Mouse (Mus musculus): ENCODE data around the gene Vamp2.

DNA sequence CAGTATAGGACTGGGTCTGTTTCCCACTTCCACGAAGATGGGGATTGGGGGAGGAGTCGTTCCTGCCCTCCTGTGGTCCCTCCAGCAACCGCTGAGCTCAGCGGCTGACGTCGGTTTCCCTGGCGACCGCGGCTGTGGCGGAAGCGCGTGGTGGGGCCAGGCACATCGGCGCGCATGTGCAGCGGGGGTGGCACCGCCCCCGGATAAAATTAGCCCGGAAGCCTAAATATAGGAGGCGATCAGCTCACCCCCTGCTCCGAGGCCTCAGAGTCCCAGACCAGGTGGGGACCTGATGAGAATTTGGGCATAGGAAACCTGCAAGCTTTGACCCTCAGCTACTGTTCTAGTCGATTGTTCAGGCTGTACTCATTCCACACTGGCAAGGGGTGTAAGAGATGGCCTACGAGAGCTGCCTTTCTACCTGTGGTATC lies 11.6 kb downstream of the Vamp2 start:
- TF ChIP-seq CTCF (IDR thresholded peaks at IDR 0.05; ENCODE audit: control insufficient read depth, insufficient read depth, low read length): peak; percentile 12; the same call in 1 of the 2 replicates
- peak; percentile 51; the same call in 1 of the 2 replicates for TF ChIP-seq POLR2A (IDR thresholded peaks at IDR 0.05; ENCODE audit: borderline replicate concordance, control insufficient read depth, low read depth, low read length)

Measured in bone marrow, adult 2 months (tissue).